Mouse (Mus musculus): ENCODE data around the gene Iapp.
"Not testable (repeated sequence)": the region's sequence is repeated elsewhere in the genome, so short reads cannot be mapped to it uniquely, and the experiment has no call there.

Gene Iapp

GRCm38 (mm10) chr6:142298098-142298497 is at the start of gene Iapp:
Gene Iapp (plus strand): TSS chr6:142298423.
- DNase-seq (ENCODE audit: low spot score in 2 of 2) = no peak

- not testable (repeated sequence) for DNase-seq (ENCODE audit: low spot score in 2 of 2)
These were observed 47.4 kb upstream of the Iapp start for GRCm38 (mm10) chr6:142250738-142251307.

GRCm38 (mm10) chr6:142275721-142276442 is 22.3 kb upstream of the Iapp start:
- DNase-seq (ENCODE audit: low spot score in 2 of 2) = no peak

- DNase-seq (ENCODE audit: low spot score in 2 of 2) = no peak
These were observed 8.7 kb upstream of the Iapp start for GRCm38 (mm10) chr6:142289413-142290118.

- no peak for DNase-seq (ENCODE audit: low spot score in 2 of 2)
These were observed 6.9 kb downstream of the Iapp start for GRCm38 (mm10) chr6:142305076-142305475.

GRCm38 (mm10) chr6:142314285-142314684 is 16.1 kb downstream of the Iapp start:
- no peak for DNase-seq (ENCODE audit: low spot score in 2 of 2)

GRCm38 (mm10) chr6:142317106-142317505 is 18.9 kb downstream of the Iapp start:
- no peak for DNase-seq (ENCODE audit: low spot score in 2 of 2)

GRCm38 (mm10) chr6:142322881-142323280 is 24.7 kb downstream of the Iapp start, which contains the start of gene Slco1a5:
Gene Slco1a5 (minus strand): TSS chr6:142322981.
- no peak for DNase-seq (ENCODE audit: low spot score in 2 of 2)

- DNase-seq (ENCODE audit: low spot score in 2 of 2) = no peak
These were observed 28.4 kb downstream of the Iapp start for GRCm38 (mm10) chr6:142326598-142326997.

GRCm38 (mm10) chr6:142329201-142329600 is 31.0 kb downstream of the Iapp start:
- no peak for DNase-seq (ENCODE audit: low spot score in 2 of 2)

- DNase-seq (ENCODE audit: low spot score in 2 of 2) = no peak
These were observed 40.7 kb downstream of the Iapp start for GRCm38 (mm10) chr6:142338961-142339360.

GRCm38 (mm10) chr6:142339576-142339975 is 41.4 kb downstream of the Iapp start:
- DNase-seq (ENCODE audit: low spot score in 2 of 2) = no peak

- DNase-seq (ENCODE audit: low spot score in 2 of 2) = peak; percentile 32 to 70
These were observed 45.3 kb downstream of the Iapp start for GRCm38 (mm10) chr6:142343561-142343960.

GRCm38 (mm10) chr6:142345440-142346038 is 47.3 kb downstream of the Iapp start, which contains the start of gene Pyroxd1:
Gene Pyroxd1 (plus strand): TSS chr6:142345654.
- DNase-seq (ENCODE audit: low spot score in 2 of 2) = peak; percentile 65 to 82

GRCm38 (mm10) chr6:142346181-142347110 is 48.2 kb downstream of the Iapp start:
- DNase-seq (ENCODE audit: low spot score in 2 of 2) = no peak

- no peak for DNase-seq (ENCODE audit: low spot score in 2 of 2)
These were observed 49.5 kb downstream of the Iapp start for GRCm38 (mm10) chr6:142347431-142348385.

- not testable (repeated sequence) for DNase-seq (ENCODE audit: low spot score in 2 of 2)
These were observed 53.9 kb downstream of the Iapp start for GRCm38 (mm10) chr6:142352099-142352498.
